Mouse (Mus musculus): ENCODE data around the gene Tmem86a.

GRCm38 (mm10) chr7:47059339-47059738, 8.9 kb downstream of the Tmem86a start:
- TF ChIP-seq UBTF (IDR thresholded peaks at IDR 0.05; ENCODE audit: low read depth, low read length) (no peak), CTCF (conservative IDR thresholded peaks at IDR 0.05 in 1 of 2, IDR thresholded peaks at IDR 0.05 in 1 of 2; ENCODE audit: low read depth in 2 of 2, low read length in 2 of 2) (no peak)

All from CH12.LX (cell line).